In genomic region chr8:119345029-119345682, GRCm38 (mm10) we compare ENCODE assay signal across 8 mouse cellular contexts. TPM values are rescaled to one million over a fixed set of nuclear protein-coding genes. Genes with fewer than 3 reads are reported as not detected.
DNase-seq lines count a peak whose midpoint lies in the region; ATAC-seq and TF ChIP-seq lines count a peak whose summit lies in the region.

No protein-coding gene starts in this region.

- H3K4me3 ChIP-seq in heart, embryonic 11.5 days (ENCODE audit: low read depth, low read length): peak overlapping the region; percentile 92
- peak overlapping the region; percentile 82 to 98 (median 84) for H3K4me3 ChIP-seq in CH12.LX (replicated peaks in 1 of 3; ENCODE audit: low read depth in 2 of 3, low read length in 2 of 3, poor library complexity in 1 of 3)
- H3K4me3 ChIP-seq in embryonic facial prominence, embryonic 12.5 days: peak overlapping the region; percentile 95
- H3K4me3 ChIP-seq in intestine, embryonic 16.5 days (ENCODE audit: low read length): peak overlapping the region; percentile 99
- H3K4me3 ChIP-seq in midbrain, postnatal 0 days (ENCODE audit: low read depth, low read length): peak overlapping the region; percentile 96

- dilution Hi-C loops in CH12.LX (cut with MboI; ENCODE audit: extremely low pct_ligation_motif_present, extremely low pct_unique_long_range_greater_than_20kb, low sequenced_read_pairs): no loop called here

- TF ChIP-seq CTCF in CH12.LX (conservative IDR thresholded peaks at IDR 0.05 in 1 of 2, IDR thresholded peaks at IDR 0.05 in 1 of 2; ENCODE audit: low read depth in 2 of 2, low read length in 2 of 2): no peak
- TF ChIP-seq CTCF in midbrain, postnatal 0 days (IDR thresholded peaks at IDR 0.05): peak; percentile 35; the same call in 1 of the 2 replicates

- intact Hi-C loops in left cerebral cortex, postnatal 25 days (cut with DNase I): no loop called here

- no peak for ATAC-seq in heart, embryonic 11.5 days (replicated peaks; ENCODE audit: insufficient number of reproducible peaks, low FRiP score, low TSS enrichment)
- 0 out of 2 replicates have a peak, but pooled peaks have one; percentile 13 for ATAC-seq in embryonic facial prominence, embryonic 12.5 days (ENCODE audit: insufficient number of reproducible peaks, insufficient read depth, low FRiP score, low TSS enrichment)
- peak; percentile 28; the same call in 1 of the 2 replicates for ATAC-seq in intestine, embryonic 16.5 days
- 0 out of 2 replicates have a peak, but pooled peaks have one; percentile 52 for ATAC-seq in midbrain, postnatal 0 days (ENCODE audit: low FRiP score)

- TF ChIP-seq EP300 in CH12.LX (IDR thresholded peaks at IDR 0.05; ENCODE audit: low read length): no peak

- peaks cover 21% of the 10 kb centered on the region for H3K36me3 ChIP-seq in heart, embryonic 11.5 days (ENCODE audit: control insufficient read depth, insufficient read depth, low read length)
- H3K36me3 ChIP-seq in CH12.LX (replicated peaks in 1 of 2; ENCODE audit: control insufficient read depth in 1 of 2, insufficient read depth in 1 of 2, low read length in 1 of 2): peaks cover 34 to 36% of the 10 kb centered on the region in 2 experiments
- H3K36me3 ChIP-seq in embryonic facial prominence, embryonic 12.5 days: peaks cover 38% of the 10 kb centered on the region
- peaks cover 12% of the 10 kb centered on the region; the same call in 1 of the 2 replicates for H3K36me3 ChIP-seq in intestine, embryonic 16.5 days (ENCODE audit: control insufficient read depth, insufficient read depth, low read length)
- peaks cover 31% of the 10 kb centered on the region for H3K36me3 ChIP-seq in midbrain, postnatal 0 days (ENCODE audit: insufficient read depth, low read length)

- 44% methylated on average over 22 of the region's 22 CpGs for whole genome bisulfite sequencing in heart, embryonic 11.5 days (ENCODE audit: insufficient replicate concordance)
- WGBS in embryonic facial prominence, embryonic 12.5 days: 52% methylated on average over 22 of the region's 22 CpGs
- WGBS in intestine, embryonic 16.5 days: 44% methylated on average over 22 of the region's 22 CpGs
- 52% methylated on average over 22 of the region's 22 CpGs for WGBS in midbrain, postnatal 0 days

- peaks cover 5% of the 10 kb centered on the region for H3K4me1 ChIP-seq in heart, embryonic 11.5 days (ENCODE audit: control insufficient read depth, insufficient read depth, low read length)
- peaks cover 0 to 39% of the 10 kb centered on the region in 2 experiments; a peak in 2 of 4 replicates for H3K4me1 ChIP-seq in CH12.LX (ENCODE audit: control insufficient read depth in 1 of 2, insufficient read depth in 2 of 2)
- H3K4me1 ChIP-seq in embryonic facial prominence, embryonic 12.5 days: peaks cover 8% of the 10 kb centered on the region
- peaks cover 8% of the 10 kb centered on the region for H3K4me1 ChIP-seq in intestine, embryonic 16.5 days (ENCODE audit: control insufficient read depth, insufficient read depth, low read length)
- H3K4me1 ChIP-seq in midbrain, postnatal 0 days (ENCODE audit: insufficient read depth, low read length): peaks cover 6% of the 10 kb centered on the region; the same call in 1 of the 2 replicates

- in situ Hi-C loops in CH12.LX (cut with MboI; ENCODE audit: low pct_ligation_motif_present, low pct_unique_long_range_greater_than_20kb, low sequenced_read_pairs): no loop called here

- no peak for TF ChIP-seq POLR2A in CH12.LX (IDR thresholded peaks at IDR 0.05; ENCODE audit: low read depth, low read length)

- no peak for DNase-seq in heart, adult 8-10 months (ENCODE audit: low spot score)
- DNase-seq in CH12.LX (ENCODE audit: extremely low read depth) (peak; percentile 8), adipocyte (ENCODE audit: low spot score) (no peak)
- peak; percentile 32 for DNase-seq in midbrain, postnatal 0 days (ENCODE audit: low spot score)
- DNase-seq in left cerebral cortex, postnatal 25 days (ENCODE audit: low spot score in 2 of 2): no peak

- TF ChIP-seq RAD21 in CH12.LX (IDR thresholded peaks at IDR 0.05; ENCODE audit: low read depth, low read length): no peak; the same call in none of the 2 replicates

- no peaks in the 10 kb centered on the region for H3K27me3 ChIP-seq in heart, embryonic 11.5 days (ENCODE audit: control insufficient read depth, insufficient read depth, low read length)
- H3K27me3 ChIP-seq in CH12.LX (replicated peaks): no peaks in the 10 kb centered on the region
- H3K27me3 ChIP-seq in embryonic facial prominence, embryonic 12.5 days: no peaks in the 10 kb centered on the region
- 0 out of 2 replicates have a peak, but pooled peaks cover 2% of the 10 kb centered on the region for H3K27me3 ChIP-seq in intestine, embryonic 16.5 days (replicated peaks; ENCODE audit: control insufficient read depth, insufficient read depth, low read length)
- H3K27me3 ChIP-seq in midbrain, postnatal 0 days (ENCODE audit: insufficient read depth, low read length): no peaks in the 10 kb centered on the region

- H3K9ac ChIP-seq in heart, embryonic 11.5 days (ENCODE audit: low read depth, low read length): peak overlapping the region; percentile 97
- H3K9ac ChIP-seq in CH12.LX (ENCODE audit: insufficient read depth, low read depth): peak overlapping the region; percentile 91
- H3K9ac ChIP-seq in embryonic facial prominence, embryonic 12.5 days: peak overlapping the region; percentile 90
- peak overlapping the region; percentile 86 for H3K9ac ChIP-seq in intestine, embryonic 16.5 days (ENCODE audit: low read depth, low read length)
- peak overlapping the region; percentile 100 for H3K9ac ChIP-seq in midbrain, postnatal 0 days (replicated peaks; ENCODE audit: low read length, poor library complexity, severe bottlenecking)

- H3K27ac ChIP-seq in heart, embryonic 11.5 days (ENCODE audit: low read depth, low read length): no peak overlapping the region
- no peak overlapping the region for H3K27ac ChIP-seq in CH12.LX (ENCODE audit: insufficient read depth, low read depth)
- no peak overlapping the region for H3K27ac ChIP-seq in embryonic facial prominence, embryonic 12.5 days
- no peak overlapping the region for H3K27ac ChIP-seq in intestine, embryonic 16.5 days (ENCODE audit: low read length)
- no peak overlapping the region for H3K27ac ChIP-seq in midbrain, postnatal 0 days (ENCODE audit: low read depth, low read length)

- H3K79me2 ChIP-seq in CH12.LX (replicated peaks; ENCODE audit: control insufficient read depth, extremely low read depth, insufficient read depth, poor library complexity, severe bottlenecking): peaks cover 14% of the 10 kb centered on the region

- H3K9me3 ChIP-seq in heart, embryonic 11.5 days (replicated peaks; ENCODE audit: control insufficient read depth, low read length): peaks cover 6% of the 10 kb centered on the region; the same call in 1 of the 2 replicates
- H3K9me3 ChIP-seq in CH12.LX (replicated peaks; ENCODE audit: low read length): no peaks in the 10 kb centered on the region
- H3K9me3 ChIP-seq in embryonic facial prominence, embryonic 12.5 days: no peaks in the 10 kb centered on the region
- H3K9me3 ChIP-seq in intestine, embryonic 16.5 days (ENCODE audit: control insufficient read depth, low read length): peaks cover 5% of the 10 kb centered on the region; the same call in 1 of the 2 replicates
- no peaks in the 10 kb centered on the region for H3K9me3 ChIP-seq in midbrain, postnatal 0 days (ENCODE audit: low read length)

- peak overlapping the region; percentile 84 for H3K4me2 ChIP-seq in heart, embryonic 11.5 days
- peak overlapping the region; percentile 98 for H3K4me2 ChIP-seq in CH12.LX (ENCODE audit: insufficient read depth, low read depth, poor library complexity, severe bottlenecking)
- H3K4me2 ChIP-seq in embryonic facial prominence, embryonic 12.5 days (replicated peaks): peak overlapping the region; percentile 66
- peak overlapping the region; percentile 69 for H3K4me2 ChIP-seq in intestine, embryonic 16.5 days (ENCODE audit: low read depth, low read length)
- H3K4me2 ChIP-seq in midbrain, postnatal 0 days (ENCODE audit: low read depth, low read length, poor library complexity, severe bottlenecking): peak overlapping the region; percentile 70

TF ChIP-seq in CH12.LX, 34 proteins besides CTCF, POLR2A, EP300 and RAD21:
- TF ChIP-seq CHD1 (IDR thresholded peaks at IDR 0.05; ENCODE audit: low read depth, low read length) (peak; percentile 43; the same call in 1 of the 2 replicates), BHLHE40 (IDR thresholded peaks at IDR 0.05; ENCODE audit: low read depth, low read length) (peak; percentile 51; the same call in 1 of the 2 replicates), ZC3H11A (IDR thresholded peaks at IDR 0.05; ENCODE audit: low read depth, low read length) (no peak), HCFC1 (IDR thresholded peaks at IDR 0.05; ENCODE audit: low read depth, low read length) (no peak)
TF ChIP-seq in CH12.LX: peak in this region for 2.

RNA-seq across cellular contexts. Expression of gene Hsbp1, which starts 0.9 kb away (rescaled TPM):
- polyA plus RNA-seq in heart, embryonic 11.5 days (2014; fragmentation: Nextera tagmentation; extraction: Ambion mirVana): 276 and 298 TPM in 2 replicates
- total RNA-seq in heart, adult 8-10 months (2022): 100 to 1,000 TPM; 154 to 167 (median 157) TPM
- total RNA-seq in CH12.LX (2012; rRNA removed) (55.8 and 61.7 TPM in 2 replicates), CH12.LX (2014; rRNA removed) (53.8 and 59.0 TPM in 2 replicates)
- polyA plus RNA-seq in CH12.LX (2012; ENCODE audit: insufficient read length, low read depth): 66.9 and 89.0 TPM in 2 replicates
- 325 and 333 TPM in 2 replicates for polyA plus RNA-seq in embryonic facial prominence, embryonic 12.5 days (2016; fragmentation: Nextera tagmentation; extraction: Ambion mirVana)
- polyA plus RNA-seq in intestine, embryonic 16.5 days (2015; fragmentation: Nextera tagmentation; extraction: Ambion mirVana): 259 and 264 TPM in 2 replicates
- total RNA-seq in midbrain, postnatal 0 days (2014; rRNA removed): 428 and 445 TPM in 2 replicates
- 1,211 and 1,230 TPM in 2 replicates for polyA plus RNA-seq in midbrain, postnatal 0 days (2015; fragmentation: Nextera tagmentation; extraction: Ambion mirVana)
- 100 to 1,000 TPM; 402 to 432 TPM for total RNA-seq in left cerebral cortex, postnatal 25 days (2021)

RNA-seq across cellular contexts. Expression of gene Mlycd, which starts 49.5 kb away (rescaled TPM):
- 14.2 and 19.0 TPM in 2 replicates for polyA plus RNA-seq in heart, embryonic 11.5 days (2014; fragmentation: Nextera tagmentation; extraction: Ambion mirVana)
- total RNA-seq in heart, adult 8-10 months (2022): 100 to 1,000 TPM; 102 to 129 (median 123) TPM
- total RNA-seq in CH12.LX (2012; rRNA removed): 8.7 and 12.3 TPM in 2 replicates
- total RNA-seq in CH12.LX (2014; rRNA removed): 4.5 and 5.1 TPM in 2 replicates
- polyA plus RNA-seq in CH12.LX (2012; ENCODE audit: insufficient read length, low read depth): 4.2 and 4.4 TPM in 2 replicates
- 12.5 and 14.7 TPM in 2 replicates for polyA plus RNA-seq in embryonic facial prominence, embryonic 12.5 days (2016; fragmentation: Nextera tagmentation; extraction: Ambion mirVana)
- 20.6 and 22.7 TPM in 2 replicates for polyA plus RNA-seq in intestine, embryonic 16.5 days (2015; fragmentation: Nextera tagmentation; extraction: Ambion mirVana)
- total RNA-seq in midbrain, postnatal 0 days (2014; rRNA removed): 27.0 and 32.1 TPM in 2 replicates
- 19.0 and 20.6 TPM in 2 replicates for polyA plus RNA-seq in midbrain, postnatal 0 days (2015; fragmentation: Nextera tagmentation; extraction: Ambion mirVana)
- total RNA-seq in left cerebral cortex, postnatal 25 days (2021): 10 to 100 TPM; 28.6 to 30.3 TPM

Comparison
In these comparisons a context has a peak if more than half of its experiments do, and no peak if none do; other contexts are left out.
1. DNase-seq: peak in CH12.LX (single experiment) and midbrain, postnatal 0 days (single experiment); none in heart, adult 8-10 months (single experiment), adipocyte (single experiment) and left cerebral cortex, postnatal 25 days (0 of 2).
2. Peak in every context shown above with its lines, with median percentiles within 50 percentile points of each other: H3K4me2 ChIP-seq, H3K4me3 ChIP-seq and H3K9ac ChIP-seq.